Mouse (Mus musculus) brown adipose tissue, adult 24 weeks (tissue): ENCODE measurements around the gene Tmem259. TPM values are rescaled to one million over a fixed set of nuclear protein-coding genes. Genes with fewer than 3 reads are reported as not detected.

ENCODE experiments used
- polyA plus RNA-seq: library from polyadenylated mRNA; stranded (reverse); fragments of >200 nt; gene quantifications from 2 replicates; pipeline ENCODE4 v1.2.4, GENCODE M21; 2012; ENCODE audit not compliant: missing spikeins, insufficient read depth, insufficient read length

Gene Tmem259
- polyA plus RNA-seq, 1 experiment, result 69.8 TPM

Other genes with a start within 250 kb of the Tmem259 start
- 20.1 and 32.1 TPM in 2 replicates for gene Polrmt, start 237.7 kb downstream of the Tmem259 start, polyA plus RNA-seq
- not detected in 2 replicates for gene Fgf22, start 229.3 kb downstream of the Tmem259 start, polyA plus RNA-seq
- gene Rnf126, start 217.4 kb downstream of the Tmem259 start, polyA plus RNA-seq, result 23.3 and 27.2 TPM in 2 replicates
- gene Fstl3, start 207.1 kb downstream of the Tmem259 start, polyA plus RNA-seq, result 0.96 and 1.3 TPM in 2 replicates
- gene Prss57, start 193.4 kb downstream of the Tmem259 start, polyA plus RNA-seq, result not detected in 2 replicates
- gene Palm, start 190.8 kb downstream of the Tmem259 start, polyA plus RNA-seq, result 12.4 and 18.7 TPM in 2 replicates
- not detected in 2 replicates for gene Misp, start 163.3 kb downstream of the Tmem259 start, polyA plus RNA-seq
- gene Ptbp1, start 129.9 kb downstream of the Tmem259 start, polyA plus RNA-seq, result 45.6 and 50.5 TPM in 2 replicates
- gene Prtn3, start 109.9 kb downstream of the Tmem259 start, polyA plus RNA-seq, result 1.4 and 1.7 TPM in 2 replicates
- gene Plppr3, start 109.7 kb downstream of the Tmem259 start, polyA plus RNA-seq, result 1.3 TPM in 1 of 2 replicates, not detected in the other
- gene Elane, start 98.1 kb downstream of the Tmem259 start, polyA plus RNA-seq, result not detected in 2 replicates
- 1,172 and 3,758 TPM in 2 replicates for gene Cfd, start 93.5 kb downstream of the Tmem259 start, polyA plus RNA-seq
- 11.2 and 12.9 TPM in 2 replicates for gene Med16, start 75.4 kb downstream of the Tmem259 start, polyA plus RNA-seq
- not detected in 2 replicates for gene Gm26602, start 73.5 kb downstream of the Tmem259 start, polyA plus RNA-seq
- 0.38 and 0.63 TPM in 2 replicates for gene Kiss1r, start 67.4 kb downstream of the Tmem259 start, polyA plus RNA-seq
- 55.0 and 60.7 TPM in 2 replicates for gene R3hdm4, start 63.1 kb downstream of the Tmem259 start, polyA plus RNA-seq
- 1.3 and 2.9 TPM in 2 replicates for gene Arid3a, start 57.3 kb downstream of the Tmem259 start, polyA plus RNA-seq
- 25.6 and 44.7 TPM in 2 replicates for gene Wdr18, start 24.2 kb downstream of the Tmem259 start, polyA plus RNA-seq
- not detected in 2 replicates for gene Grin3b, start 13.6 kb downstream of the Tmem259 start, polyA plus RNA-seq
- gene Cnn2, start 4.3 kb upstream of the Tmem259 start, polyA plus RNA-seq, result 6.4 and 10.3 TPM in 2 replicates
- gene Abca7, start 12.2 kb upstream of the Tmem259 start, polyA plus RNA-seq, result 5.1 and 5.4 TPM in 2 replicates
- gene Arhgap45, start 32.3 kb upstream of the Tmem259 start, polyA plus RNA-seq, result 1.8 and 2.6 TPM in 2 replicates
- gene Polr2e, start 55.5 kb upstream of the Tmem259 start, polyA plus RNA-seq, result 78.3 and 85.8 TPM in 2 replicates
- 2,282 and 3,621 TPM in 2 replicates for gene Gpx4, start 62.8 kb upstream of the Tmem259 start, polyA plus RNA-seq
- 14.3 and 16.2 TPM in 2 replicates for gene Sbno2, start 121.2 kb upstream of the Tmem259 start, polyA plus RNA-seq
- 113 and 121 TPM in 2 replicates for gene Stk11, start 131.5 kb upstream of the Tmem259 start, polyA plus RNA-seq
- gene Atp5d, start 154.3 kb upstream of the Tmem259 start, polyA plus RNA-seq, result 1,146 and 1,395 TPM in 2 replicates
- 1.1 and 1.5 TPM in 2 replicates for gene Cbarp, start 156.5 kb upstream of the Tmem259 start, polyA plus RNA-seq
- gene Midn, start 163.9 kb upstream of the Tmem259 start, polyA plus RNA-seq, result 25.5 and 31.6 TPM in 2 replicates
- 15.1 and 27.5 TPM in 2 replicates for gene Cirbp, start 181.7 kb upstream of the Tmem259 start, polyA plus RNA-seq
- 10.9 and 14.9 TPM in 2 replicates for gene 1600002K03Rik, start 188.6 kb upstream of the Tmem259 start, polyA plus RNA-seq
- 1.0 and 1.1 TPM in 2 replicates for gene Efna2, start 195.2 kb upstream of the Tmem259 start, polyA plus RNA-seq
- gene Mum1, start 242.1 kb upstream of the Tmem259 start, polyA plus RNA-seq, result 9.7 and 11.1 TPM in 2 replicates